Mouse (Mus musculus) gastrocnemius, postnatal 10 days (tissue): ENCODE results near the gene Ankrd27. TPM values are rescaled to one million over a fixed set of nuclear protein-coding genes. Genes with fewer than 3 reads are reported as not detected.
A peak's percentile ranks its signal among the peaks of the same experiment; 100 is the strongest.

ENCODE experiments used
- DNase-seq: peaks from one replicate; pipeline ENCODE4 v3.0.0; 2021; ENCODE audit warnings: mixed read lengths
- total RNA-seq, 2 experiments: library from RNA; stranded (reverse); gene quantifications; 2 replicates each; pipeline ENCODE4 v1.2.3; 2021

The Ankrd27 gene
- total RNA-seq, 2 experiments from 2014 or later: 13.3 to 19.1 TPM

GRCm38 (mm10) chr7:35584068-35584785 lies 1.8 kb upstream of the Ankrd27 start:
- peak; percentile 18 for DNase-seq

GRCm38 (mm10) chr7:35584786-35585190 lies 1.3 kb upstream of the Ankrd27 start:
- peak; percentile 37 for DNase-seq

GRCm38 (mm10) chr7:35585191-35586054 lies 621 bp upstream of the Ankrd27 start, which contains the start of gene Rgs9bp:
Rgs9bp (minus strand) TSS chr7:35585582.
- peak; percentile 36 for DNase-seq

- peak; percentile 22 for DNase-seq
Observed at GRCm38 (mm10) chr7:35586906-35587445, 932 bp downstream of the Ankrd27 start.

GRCm38 (mm10) chr7:35587728-35588127 lies 1.7 kb downstream of the Ankrd27 start:
- no peak for DNase-seq

- DNase-seq: no peak
Observed at GRCm38 (mm10) chr7:35588680-35589428, 2.8 kb downstream of the Ankrd27 start.

GRCm38 (mm10) chr7:35589485-35589884 lies 3.4 kb downstream of the Ankrd27 start:
- no peak for DNase-seq

GRCm38 (mm10) chr7:35590731-35591191 lies 4.7 kb downstream of the Ankrd27 start:
- DNase-seq: no peak

- DNase-seq: no peak
Observed at GRCm38 (mm10) chr7:35594311-35594710, 8.3 kb downstream of the Ankrd27 start.

- DNase-seq: no peak
Observed at GRCm38 (mm10) chr7:35599492-35599891, 13.4 kb downstream of the Ankrd27 start.

GRCm38 (mm10) chr7:35600031-35600430 lies 14.0 kb downstream of the Ankrd27 start:
- DNase-seq: no peak

- DNase-seq: no peak
Observed at GRCm38 (mm10) chr7:35601106-35601505, 15.1 kb downstream of the Ankrd27 start.

GRCm38 (mm10) chr7:35602766-35603165 lies 16.7 kb downstream of the Ankrd27 start:
- no peak for DNase-seq

- DNase-seq: no peak
Observed at GRCm38 (mm10) chr7:35606816-35607215, 20.8 kb downstream of the Ankrd27 start.

GRCm38 (mm10) chr7:35609245-35609644 lies 23.2 kb downstream of the Ankrd27 start:
- DNase-seq: no peak

GRCm38 (mm10) chr7:35617513-35617912 lies 31.5 kb downstream of the Ankrd27 start:
- no peak for DNase-seq

GRCm38 (mm10) chr7:35622626-35623025 lies 36.6 kb downstream of the Ankrd27 start:
- DNase-seq: no peak

GRCm38 (mm10) chr7:35626038-35626437 lies 40.0 kb downstream of the Ankrd27 start:
- no peak for DNase-seq

GRCm38 (mm10) chr7:35627371-35627770 lies 41.3 kb downstream of the Ankrd27 start:
- DNase-seq: no peak

GRCm38 (mm10) chr7:35628496-35628895 lies 42.5 kb downstream of the Ankrd27 start:
- DNase-seq: peak; percentile 22

GRCm38 (mm10) chr7:35636229-35636628 lies 50.2 kb downstream of the Ankrd27 start:
- peak; percentile 42 for DNase-seq

- no peak for DNase-seq
Observed at GRCm38 (mm10) chr7:35636874-35637273, 50.8 kb downstream of the Ankrd27 start.
